Mouse (Mus musculus) MEL (cell line): ENCODE data around the gene Grem1.

ENCODE experiments used
- CTCF ChIP-seq, 3 experiments: IDR thresholded peaks in 2 of 3; conservative IDR thresholded peaks in 1 of 3; 2 replicates each; pipeline ENCODE4 v1.5.1; 2011 to 2012; ENCODE audit warnings: low read length in 3 of 3, low read depth in 2 of 3, mild to moderate bottlenecking in 2 of 3, improper control_type of control experiment in 1 of 3, inconsistent platforms in 1 of 3, mixed read lengths in 1 of 3, moderate library complexity in 1 of 3; ENCODE audit not compliant: control insufficient read depth in 1 of 3, insufficient read depth in 1 of 3, poor library complexity in 1 of 3, severe bottlenecking in 1 of 3
- HCFC1 ChIP-seq: IDR thresholded peaks from 2 replicates; pipeline ENCODE4 v1.6.1; 2012; ENCODE audit warnings: low read depth, mild to moderate bottlenecking, inconsistent platforms, low read length, improper control_type of control experiment, moderate library complexity
- JUND ChIP-seq: IDR thresholded peaks from 2 replicates; pipeline ENCODE4 v1.6.1; 2011; ENCODE audit warnings: low read depth, mild to moderate bottlenecking, improper control_type of control experiment, low read length
- MAFK ChIP-seq: IDR thresholded peaks from 2 replicates; pipeline ENCODE4 v1.6.1; 2011; ENCODE audit warnings: low read depth, mild to moderate bottlenecking, low read length, improper control_type of control experiment, borderline replicate concordance
- MAZ ChIP-seq: IDR thresholded peaks from 2 replicates; pipeline ENCODE4 v1.6.1; 2012; ENCODE audit warnings: low read depth, mild to moderate bottlenecking, inconsistent platforms, low read length, improper control_type of control experiment
- NELFE ChIP-seq: IDR thresholded peaks from 2 replicates; pipeline ENCODE4 v1.6.1; 2011; ENCODE audit warnings: low read depth, low read length, improper control_type of control experiment
- NRF1 ChIP-seq: IDR thresholded peaks from 2 replicates; pipeline ENCODE4 v1.6.1; 2014; ENCODE audit warnings: low read depth, mild to moderate bottlenecking, inconsistent platforms, low read length, improper control_type of control experiment, moderate library complexity; ENCODE audit not compliant: poor library complexity, insufficient read depth, severe bottlenecking
- POLR2A ChIP-seq, 2 experiments: IDR thresholded peaks; 2 replicates each; pipeline ENCODE4 v1.6.1; 2011 to 2012; ENCODE audit warnings: low read length in 2 of 2, mild to moderate bottlenecking in 2 of 2, control low read depth in 1 of 2, improper control_type of control experiment in 1 of 2, low read depth in 1 of 2, moderate library complexity in 1 of 2; ENCODE audit not compliant: control insufficient read depth in 1 of 2, insufficient read depth in 1 of 2, poor library complexity in 1 of 2
- POLR2AphosphoS2 ChIP-seq: IDR thresholded peaks from 2 replicates; pipeline ENCODE4 v1.6.1; 2011; ENCODE audit warnings: low read length, improper control_type of control experiment
- POLR2AphosphoS5 ChIP-seq: IDR thresholded peaks from 2 replicates; pipeline ENCODE4 v1.6.1; 2012; ENCODE audit warnings: low read depth, borderline replicate concordance, mild to moderate bottlenecking, inconsistent platforms, low read length, moderate library complexity, mixed read lengths
- TAL1 ChIP-seq: IDR thresholded peaks from 2 replicates; pipeline ENCODE4 v1.6.1; 2012; ENCODE audit warnings: mild to moderate bottlenecking, inconsistent platforms, low read length, moderate library complexity, mixed read lengths
- UBTF ChIP-seq: IDR thresholded peaks from 2 replicates; pipeline ENCODE4 v1.6.1; 2012; ENCODE audit warnings: low read depth, mild to moderate bottlenecking, inconsistent platforms, low read length, improper control_type of control experiment, moderate library complexity, borderline replicate concordance; ENCODE audit not compliant: insufficient read depth
- ZMIZ1 ChIP-seq: IDR thresholded peaks from 2 replicates; pipeline ENCODE4 v1.6.1; 2012; ENCODE audit warnings: low read depth, mild to moderate bottlenecking, inconsistent platforms, low read length, improper control_type of control experiment, moderate library complexity

GRCm38 (mm10) chr2:113764968-113765367 lies 6.5 kb upstream of the Grem1 start:
- TF ChIP-seq POLR2A (IDR thresholded peaks at IDR 0.05; ENCODE audit: control insufficient read depth in 1 of 2, insufficient read depth in 1 of 2, low read depth in 1 of 2, low read length in 2 of 2, poor library complexity in 1 of 2) (no peak), CTCF (IDR thresholded peaks at IDR 0.05 in 2 of 3, conservative IDR thresholded peaks at IDR 0.05 in 1 of 3; ENCODE audit: control insufficient read depth in 1 of 3, insufficient read depth in 1 of 3, low read depth in 2 of 3, low read length in 3 of 3, poor library complexity in 1 of 3, severe bottlenecking in 1 of 3) (no peak), TAL1 (no peak), POLR2AphosphoS5 (no peak), NELFE (no peak), UBTF (no peak), NRF1 (no peak), HCFC1 (no peak), POLR2AphosphoS2 (no peak), JUND (no peak), ZMIZ1 (no peak), MAZ (no peak), MAFK (no peak)
